Mouse (Mus musculus) adrenal gland, postnatal 36 days (tissue): ENCODE results near the gene Tesmin. TPM values are rescaled to one million over a fixed set of nuclear protein-coding genes. Genes with fewer than 3 reads are reported as not detected.
A peak's percentile ranks its signal among the peaks of the same experiment; 100 is the strongest.

Experiments used
- DNase-seq, 2 experiments: peaks; one replicate each; pipeline ENCODE4 v3.0.0; 2021; ENCODE audit warnings: mixed read lengths in 1 of 2
- total RNA-seq, 2 experiments: library from RNA; stranded (reverse); gene quantifications; 2 replicates each; pipeline ENCODE4 v1.2.3; 2021

Tesmin gene
- total RNA-seq, 2 experiments from 2014 or later = 0.73 to 0.92 TPM

DNA sequence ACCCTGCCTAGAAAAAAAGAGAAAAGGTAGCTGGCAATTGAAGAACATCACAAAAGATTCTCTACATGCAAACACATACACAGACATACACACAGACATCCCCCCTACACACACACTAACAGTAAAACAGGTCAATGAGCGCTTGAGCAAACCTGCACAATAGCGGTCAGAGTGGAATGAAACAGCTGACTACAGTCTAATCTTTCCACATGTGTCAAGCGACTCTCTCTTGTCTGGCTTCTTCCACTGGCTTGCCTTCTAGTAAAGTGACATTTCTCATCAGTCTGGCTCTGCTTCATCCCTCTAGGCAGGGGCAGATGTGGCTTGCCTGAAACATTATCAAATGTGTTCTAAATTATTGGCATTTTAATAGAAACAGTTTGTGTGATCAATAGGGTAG, 5.6 kb downstream of the Tesmin start:
- DNase-seq = no peak

DNA sequence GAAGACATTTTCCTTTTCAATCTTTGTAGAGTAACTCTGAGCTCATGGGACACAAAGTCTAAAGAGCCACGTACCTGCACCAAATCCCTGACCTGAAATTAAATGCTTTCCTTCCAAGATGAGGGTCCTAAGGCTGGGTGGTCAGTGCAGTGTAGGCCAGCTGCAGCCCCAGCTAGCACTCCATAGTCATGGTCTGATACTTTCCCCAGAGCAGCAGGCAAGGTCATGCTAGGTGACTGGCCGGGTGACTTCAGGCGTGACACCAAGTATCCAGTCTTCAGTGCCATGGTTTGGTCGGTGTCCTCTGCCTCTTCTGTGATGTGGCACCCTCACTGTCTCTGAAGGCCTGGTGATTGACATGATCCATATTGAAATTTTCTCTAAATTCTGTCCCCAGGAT, 11.4 kb downstream of the Tesmin start:
- DNase-seq = no peak

DNA sequence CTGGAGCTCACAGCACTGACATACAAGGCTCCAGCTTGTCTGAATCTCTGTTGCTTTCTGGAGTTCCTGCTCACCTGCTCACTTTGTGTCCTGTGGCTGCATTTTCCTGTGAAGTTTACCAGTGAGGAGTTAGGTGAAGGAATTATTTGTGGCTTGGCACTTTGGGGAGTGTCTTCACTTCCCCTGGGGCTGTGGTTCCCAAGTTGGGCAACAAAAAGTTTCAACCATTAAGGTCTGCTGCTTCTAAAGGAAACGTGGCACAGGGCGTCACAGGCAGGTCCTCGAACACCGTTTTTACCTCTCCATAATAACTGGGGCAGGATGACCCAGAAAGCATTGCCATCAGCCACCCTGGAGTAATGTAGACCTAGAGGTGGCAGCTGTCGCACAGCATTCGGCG, 12.8 kb downstream of the Tesmin start:
- DNase-seq = no peak

DNA sequence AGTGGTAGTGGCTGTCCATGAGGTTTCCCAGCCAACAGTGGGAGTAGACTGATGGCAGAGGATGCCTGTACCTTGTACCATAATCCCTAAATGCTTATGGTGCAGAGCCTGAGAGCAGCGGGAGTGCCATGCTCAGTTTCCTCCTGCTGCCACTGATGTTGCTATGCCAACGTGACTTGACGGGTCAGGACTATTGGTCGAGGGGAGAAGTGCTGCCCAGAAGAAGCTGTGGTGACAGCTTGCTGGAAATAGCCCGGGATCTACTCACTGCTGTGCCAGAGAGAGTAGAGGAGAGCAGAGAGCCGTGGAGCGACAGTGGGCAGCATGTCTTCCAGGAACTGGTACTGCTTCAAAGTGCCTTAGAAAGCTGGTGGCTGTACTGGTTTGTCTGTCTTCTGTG, 13.3 kb downstream of the Tesmin start:
- no peak for DNase-seq

DNA sequence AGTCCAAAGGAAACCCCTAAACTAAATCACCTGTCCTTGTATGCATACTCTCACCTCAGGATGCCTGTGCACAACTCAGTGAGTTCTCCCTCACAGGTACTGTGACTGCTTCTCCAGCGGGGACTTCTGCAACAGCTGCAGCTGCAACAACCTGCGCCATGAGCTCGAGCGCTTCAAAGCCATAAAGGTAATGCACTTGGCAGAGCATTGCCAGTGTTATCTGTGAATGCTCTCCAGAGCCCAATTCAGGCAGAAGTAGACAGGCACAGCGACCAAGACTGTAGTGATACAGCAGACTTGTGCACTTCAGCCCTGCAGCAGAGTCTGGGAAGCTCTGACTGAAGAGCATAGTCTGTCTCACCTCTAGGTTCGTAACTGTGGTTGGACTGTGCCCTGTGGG, 13.7 kb downstream of the Tesmin start:
- DNase-seq = no peak

DNA sequence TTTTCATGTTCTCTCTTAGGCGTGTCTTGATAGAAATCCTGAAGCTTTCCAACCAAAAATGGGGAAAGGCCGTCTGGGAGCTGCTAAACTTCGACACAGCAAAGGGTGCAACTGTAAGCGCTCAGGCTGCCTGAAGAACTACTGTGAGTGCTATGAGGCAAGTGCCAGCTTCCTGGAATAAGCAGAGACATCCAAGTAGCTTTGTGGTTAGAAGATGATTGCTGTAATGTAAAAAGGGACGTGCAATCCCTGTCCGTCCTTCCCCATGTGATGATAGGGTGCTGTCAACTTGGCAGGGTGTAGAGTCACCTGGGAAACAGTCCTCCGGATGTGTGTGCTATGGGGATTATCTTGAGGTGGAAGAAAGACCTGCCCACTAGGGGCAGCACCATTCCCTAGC, 15.4 kb downstream of the Tesmin start:
- DNase-seq = no peak

DNA sequence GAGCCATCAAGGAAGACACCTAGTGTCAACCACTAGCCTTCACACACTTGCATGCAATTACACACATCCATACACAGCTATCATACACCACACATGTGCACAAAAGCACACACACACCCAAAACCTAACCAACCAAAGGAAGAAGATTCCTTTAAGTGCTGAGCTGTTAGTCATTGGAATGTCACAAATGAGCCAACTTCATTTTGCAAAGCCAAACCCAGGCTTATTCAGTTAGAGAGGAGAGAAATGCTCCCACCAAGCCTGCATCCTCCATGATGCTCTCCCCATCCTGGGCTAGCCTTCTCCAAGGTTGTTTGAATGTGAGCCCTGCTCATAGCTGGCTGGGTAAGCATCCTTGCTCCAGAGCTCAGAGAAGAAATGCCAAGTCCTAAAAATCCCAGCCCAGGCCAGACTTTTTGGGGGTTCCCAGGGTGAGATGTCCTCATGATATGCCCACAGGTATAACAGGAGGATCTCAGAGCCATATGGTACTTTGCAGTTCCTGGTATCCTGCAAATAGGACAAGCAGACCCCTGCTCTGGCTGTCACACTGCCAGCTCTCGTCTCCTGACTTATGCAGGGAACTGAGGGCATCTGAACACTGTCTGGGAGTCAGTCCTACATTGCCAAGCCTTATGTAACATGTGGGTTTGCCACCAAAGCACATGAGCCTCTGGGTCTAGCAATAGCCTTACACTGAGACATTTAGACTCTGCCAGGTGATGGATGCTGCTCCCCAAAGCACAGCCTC, 17.0 kb downstream of the Tesmin start:
- DNase-seq = no peak

DNA sequence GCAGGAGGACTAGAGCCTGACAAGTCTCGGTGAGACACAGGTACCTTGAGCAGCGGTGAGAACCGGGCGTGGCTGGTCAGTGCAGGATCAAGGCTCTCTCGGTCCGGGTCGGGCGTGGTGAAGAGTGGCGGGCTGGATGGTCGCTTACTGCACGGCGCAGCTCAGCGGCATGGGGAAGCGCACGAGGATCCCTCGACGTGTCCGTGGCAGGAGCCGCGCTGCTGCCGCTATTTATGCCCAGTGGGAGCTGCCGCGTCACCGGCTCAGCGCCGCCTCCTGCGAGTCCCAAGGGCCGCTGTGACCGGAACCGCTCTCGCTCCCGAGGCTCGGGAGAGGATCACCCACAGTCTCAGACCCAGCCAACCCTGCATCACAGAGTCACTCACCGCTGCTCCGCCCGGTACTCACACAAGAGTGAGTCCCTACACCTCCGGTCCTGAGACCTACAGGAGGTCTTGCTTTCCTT, 25.6 kb downstream of the Tesmin start, which contains the start of gene Gal:
TSS of gene Gal (minus strand) at position 277 of the 466 bp plus-strand sequence.
- peak; percentile 47 to 63 for DNase-seq

DNA sequence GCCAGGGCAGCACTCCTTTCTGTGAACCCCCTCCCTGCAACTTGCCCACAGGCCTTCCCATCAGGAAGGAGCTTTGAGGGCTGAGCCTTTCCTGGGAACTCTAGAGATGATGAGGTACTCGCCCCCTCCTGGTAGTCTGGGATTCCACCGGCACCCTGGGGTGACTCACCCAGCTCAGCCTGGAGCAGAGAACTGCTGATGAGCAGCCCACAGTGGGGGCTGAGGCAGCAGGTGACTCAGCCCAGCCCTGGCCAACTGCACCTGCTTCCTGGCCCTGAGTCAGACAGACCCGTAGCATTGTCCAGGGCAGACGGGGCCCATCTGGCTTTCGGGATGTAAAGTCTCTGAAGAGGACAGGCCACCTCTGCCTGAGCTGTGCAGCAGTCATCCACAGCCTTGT, 30.6 kb downstream of the Tesmin start:
- peak; percentile 58 to 61 for DNase-seq

DNA sequence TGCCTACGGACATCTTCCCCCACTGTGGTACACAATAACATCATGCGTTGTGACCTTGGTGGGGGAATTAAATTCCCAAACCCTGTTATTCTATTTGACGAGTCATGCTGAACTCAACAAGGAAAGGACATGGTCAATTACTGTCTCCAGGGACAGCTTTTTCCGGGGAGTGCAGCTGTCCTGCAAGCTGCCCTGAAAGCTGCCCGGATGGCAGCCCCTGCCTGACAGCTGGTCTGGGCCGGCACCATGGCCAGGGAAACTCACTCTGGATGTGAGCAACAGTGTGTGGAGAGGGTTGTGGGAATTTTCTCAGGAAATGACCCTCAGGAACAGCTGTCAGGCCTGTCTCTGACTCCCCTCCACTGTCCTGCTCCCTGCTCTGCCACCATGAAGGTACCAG, 33.8 kb downstream of the Tesmin start:
- no peak for DNase-seq

DNA sequence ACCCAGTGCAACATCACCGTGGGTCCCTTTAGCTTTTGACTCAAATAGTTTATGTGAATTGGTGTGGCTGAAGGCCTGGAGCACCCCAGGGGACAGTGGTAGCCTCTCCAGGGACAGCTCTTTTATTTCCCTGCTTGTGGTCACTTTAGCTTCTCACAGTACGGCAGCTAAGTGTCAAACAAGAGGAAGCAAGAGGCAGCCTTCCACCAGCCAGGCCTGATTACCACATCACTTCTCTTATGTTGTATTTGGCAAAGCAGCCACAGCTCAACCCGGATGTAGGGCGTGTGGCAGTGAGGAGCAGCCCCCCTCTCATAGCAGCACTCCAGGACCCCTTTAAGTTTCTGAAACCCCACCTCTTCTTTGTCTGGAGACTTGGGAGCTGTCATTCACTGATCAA, 34.3 kb downstream of the Tesmin start:
- DNase-seq = no peak

DNA sequence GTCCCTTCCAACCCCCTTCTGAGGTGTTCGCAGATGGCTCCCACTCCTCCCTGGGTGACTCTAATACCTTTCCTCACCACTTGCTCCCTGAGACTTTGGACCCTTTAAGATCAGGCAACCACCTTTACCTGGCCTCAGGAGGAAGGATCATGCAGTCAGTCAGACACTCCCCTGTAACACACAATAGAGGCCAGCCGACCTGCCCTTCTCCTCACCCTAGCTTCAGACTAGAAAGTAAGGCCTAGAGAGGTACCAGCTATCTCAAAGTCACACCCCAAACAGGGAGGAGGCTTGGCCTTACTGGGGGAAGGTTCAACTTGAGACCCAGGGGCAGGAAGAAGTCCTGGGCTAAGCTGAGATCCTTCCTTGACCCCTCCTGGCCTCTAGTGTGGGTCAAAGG, 35.6 kb downstream of the Tesmin start:
- no peak for DNase-seq

DNA sequence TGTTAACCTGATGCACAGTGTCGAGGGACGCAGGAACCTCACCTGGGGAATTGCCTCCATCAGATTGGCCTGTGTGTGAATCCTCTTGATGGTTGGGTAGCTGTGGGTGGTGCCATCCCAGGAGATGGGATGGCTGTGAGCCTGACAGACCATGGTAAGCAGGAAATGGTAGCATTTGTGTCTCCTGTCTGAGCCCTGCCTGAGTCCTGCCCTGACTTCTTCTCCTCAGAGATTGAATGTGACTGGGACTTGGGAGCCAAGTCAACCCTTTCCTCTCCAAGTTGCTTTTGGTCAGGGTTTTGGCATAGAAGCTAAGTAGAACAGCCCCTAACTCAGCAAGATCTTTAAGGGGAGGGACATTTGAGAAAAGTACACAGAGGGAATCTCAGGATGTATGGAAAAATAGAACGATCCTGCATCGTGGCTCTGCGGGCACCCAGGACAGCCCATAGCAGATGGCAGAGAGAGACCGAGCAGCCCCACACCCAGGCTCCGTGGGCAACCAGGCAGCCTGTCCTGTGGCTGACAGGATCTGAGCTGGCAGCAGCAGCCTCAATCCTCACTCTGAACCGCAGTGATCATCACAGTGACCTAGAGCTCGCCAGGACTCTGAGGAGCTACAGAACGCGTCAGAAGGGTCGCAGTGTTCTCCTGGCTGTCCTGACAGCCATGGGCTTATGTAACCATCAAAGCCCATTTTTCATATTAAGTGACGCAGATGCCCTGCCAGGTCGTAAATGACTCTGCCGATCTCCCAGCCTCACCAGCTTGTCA, 39.6 kb downstream of the Tesmin start:
- DNase-seq = peak in 1 of 2 experiments; percentile 29

DNA sequence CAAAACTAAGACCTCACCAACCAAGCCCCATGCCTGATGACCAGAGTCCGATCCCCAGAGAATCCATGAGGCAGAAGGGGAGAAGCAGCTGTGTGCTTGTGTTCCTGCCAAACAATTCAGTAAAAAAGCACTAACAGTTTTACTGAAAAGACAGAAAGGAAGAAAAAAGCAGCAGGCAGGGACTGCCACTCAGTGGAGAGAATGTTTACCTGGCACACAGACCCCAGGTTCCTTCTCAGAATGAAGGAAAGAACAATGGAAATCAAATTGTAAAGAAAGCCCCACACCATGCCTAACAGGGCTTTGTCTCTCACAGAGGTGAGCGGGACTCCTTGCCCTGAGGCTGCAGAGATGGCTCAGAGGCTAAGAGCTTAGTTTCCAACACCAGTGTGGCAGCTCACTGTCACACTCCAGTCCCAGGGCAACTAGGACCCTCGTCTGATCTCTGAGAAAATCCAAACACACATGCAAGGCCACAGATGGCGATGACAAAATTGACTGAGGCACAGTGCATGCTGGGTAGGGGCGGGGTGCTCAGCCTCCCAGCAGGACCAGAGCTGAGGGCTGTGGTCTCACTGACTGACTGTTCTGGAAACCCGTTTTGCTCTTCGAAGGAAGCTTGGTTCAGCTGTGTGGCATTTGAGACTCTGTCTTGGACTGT, 40.6 kb downstream of the Tesmin start:
- no peak for DNase-seq

DNA sequence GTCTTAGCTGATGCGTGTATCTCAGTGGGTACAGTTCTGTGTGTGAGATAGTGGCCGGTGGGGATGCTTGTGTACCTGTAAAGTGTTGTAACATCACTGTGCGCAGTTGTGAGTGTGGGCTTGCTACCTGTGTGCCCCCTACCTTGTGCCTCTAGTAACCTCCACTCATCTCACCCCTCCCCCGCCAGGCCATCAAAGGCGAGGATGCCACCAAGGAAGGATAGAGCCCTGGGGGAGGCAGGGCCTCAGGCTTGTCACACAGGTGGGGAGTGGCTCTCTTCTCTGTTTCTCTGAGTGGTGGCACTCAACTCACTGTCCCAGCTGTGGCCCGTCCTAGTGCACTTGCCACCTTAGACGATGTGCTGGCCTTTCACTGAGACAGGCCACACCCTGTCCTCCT, 42.4 kb downstream of the Tesmin start:
- DNase-seq = no peak

DNA sequence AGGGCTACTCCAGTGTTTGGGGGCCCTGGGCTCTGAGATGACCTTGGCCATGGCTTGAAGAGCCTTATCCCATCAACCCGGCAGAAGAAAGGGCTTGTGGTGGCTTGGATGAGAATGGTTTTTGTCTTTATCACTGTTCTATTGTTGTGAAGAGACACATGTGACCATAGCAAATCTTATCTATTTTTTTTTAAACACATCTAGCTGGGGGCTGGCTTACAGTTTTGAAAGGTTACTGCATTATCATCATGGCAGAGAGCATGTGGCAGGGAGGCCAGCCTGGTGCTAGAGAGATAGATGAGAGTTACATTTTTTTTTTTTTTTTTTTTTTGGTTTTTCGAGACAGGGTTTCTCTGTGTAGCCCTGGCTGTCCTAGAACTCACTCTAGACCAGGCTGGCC, 43.3 kb downstream of the Tesmin start:
- no peak for DNase-seq

DNA sequence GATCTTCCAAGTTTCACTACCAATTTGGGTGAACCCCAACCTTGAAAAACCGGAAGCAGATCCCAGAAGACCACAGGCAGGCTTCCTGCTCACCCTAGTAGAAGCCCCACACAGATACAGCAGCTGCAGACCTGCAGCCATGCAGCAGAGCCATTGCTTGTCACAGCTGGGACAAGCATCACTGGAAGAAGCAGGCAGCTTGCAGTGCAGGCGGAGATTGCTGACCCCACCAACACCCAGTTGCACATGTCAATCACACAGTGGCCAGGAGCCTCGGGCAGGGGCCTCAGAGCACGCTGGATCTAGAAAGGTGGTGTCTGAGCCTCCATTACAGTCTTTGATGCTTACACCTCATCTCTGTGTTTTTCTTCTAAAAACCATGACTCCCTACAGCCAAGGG, 45.5 kb downstream of the Tesmin start:
- DNase-seq = no peak

DNA sequence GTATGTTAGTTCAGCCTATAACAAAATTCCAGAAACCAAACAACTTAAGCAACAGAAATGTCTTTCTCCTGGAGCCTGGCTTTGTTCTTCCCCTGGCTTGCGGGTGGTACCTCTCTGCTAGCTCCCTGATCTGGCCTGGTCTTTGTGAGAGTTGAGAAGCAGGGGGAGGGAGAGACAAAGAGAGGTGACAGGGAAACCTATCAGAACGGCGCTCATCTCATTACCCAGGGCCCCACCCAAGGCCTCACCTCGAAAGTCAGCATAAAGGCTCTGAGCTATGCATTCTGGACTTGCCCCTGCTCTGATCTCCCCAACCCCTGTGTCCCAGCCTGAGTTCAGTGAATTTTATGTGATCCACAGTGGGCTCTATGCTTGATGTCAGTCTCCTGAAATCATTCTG, 46.0 kb downstream of the Tesmin start:
- DNase-seq = no peak

DNA sequence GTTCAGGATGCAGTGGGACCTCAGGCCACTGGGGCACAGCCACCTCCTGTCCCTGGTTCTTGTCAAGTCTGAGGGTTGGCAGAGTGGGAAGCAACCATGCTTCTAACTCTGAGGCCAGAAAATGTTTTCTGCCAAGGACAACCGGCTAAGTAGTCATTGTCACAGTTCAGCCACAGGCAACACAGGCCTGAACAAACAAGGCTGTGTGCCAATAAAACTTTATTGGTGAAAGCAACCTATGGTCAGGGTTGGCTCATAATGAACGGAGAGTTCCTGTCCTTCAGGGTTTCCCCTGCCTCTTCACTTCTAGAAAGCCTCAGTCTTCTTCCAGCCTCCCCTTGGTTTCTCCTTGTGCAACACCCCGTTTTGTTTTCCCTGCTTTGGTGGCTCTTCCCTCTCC, 47.2 kb downstream of the Tesmin start:
- DNase-seq = no peak

DNA sequence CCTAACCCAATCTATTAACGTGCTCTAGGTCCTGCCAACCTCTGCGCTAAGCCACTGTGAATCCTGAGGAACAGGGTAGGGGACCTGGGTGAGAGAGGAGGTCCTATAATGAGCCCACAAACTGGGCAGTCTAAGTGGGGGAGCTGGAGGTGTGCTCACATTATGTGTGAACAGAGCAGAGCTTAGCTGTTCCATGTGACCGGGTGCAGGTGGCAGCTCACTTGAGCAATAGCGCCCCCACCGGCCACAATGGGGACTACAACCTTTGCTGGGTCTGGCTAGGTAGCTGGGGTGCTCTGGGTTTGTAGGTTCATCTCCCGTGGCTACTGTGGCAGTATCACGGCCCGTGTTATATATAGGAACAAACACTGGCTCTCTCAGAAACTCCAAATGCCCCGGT, 48.2 kb downstream of the Tesmin start:
- DNase-seq = peak; percentile 35 to 49

DNA sequence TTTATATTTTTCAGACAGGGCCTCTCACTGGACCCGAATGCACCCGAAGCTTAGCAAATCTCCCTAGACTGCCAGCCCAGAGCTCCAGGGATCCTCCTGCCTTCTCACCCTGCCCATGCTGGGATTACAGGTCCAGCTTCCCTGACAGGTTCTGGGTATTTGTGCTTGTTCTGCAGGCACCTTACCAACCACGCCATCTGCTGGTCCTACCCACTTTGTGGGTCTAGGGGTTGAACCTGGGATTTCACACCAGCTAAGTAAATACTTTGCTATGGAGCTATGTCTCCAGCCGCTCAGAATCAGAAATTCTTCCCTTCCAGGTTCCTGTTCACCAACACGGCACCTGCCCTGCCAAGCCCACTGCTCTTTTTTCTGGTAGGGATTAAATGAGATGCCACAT, 49.3 kb downstream of the Tesmin start:
- DNase-seq = peak in 1 of 2 experiments; percentile 32

DNA sequence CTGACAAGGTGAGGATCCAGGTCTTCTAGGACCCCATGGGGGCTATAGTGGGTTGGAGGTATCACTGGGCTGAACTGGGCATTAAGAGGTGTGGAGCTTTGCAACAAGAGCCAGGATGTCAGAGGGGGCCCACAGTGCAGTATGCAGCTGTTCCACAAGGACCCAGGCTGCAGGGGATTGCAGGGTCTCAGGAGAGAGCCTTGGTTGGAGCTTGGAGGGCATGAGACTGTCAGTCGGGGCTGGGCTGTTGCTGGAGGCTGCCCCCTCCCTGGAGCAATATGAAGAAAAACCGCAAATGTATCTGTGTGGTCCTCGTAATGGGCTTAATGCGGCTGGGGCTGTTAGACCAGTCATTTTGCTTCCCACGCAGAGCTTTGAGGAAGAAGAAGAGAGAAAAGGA, 52.0 kb downstream of the Tesmin start:
- no peak for DNase-seq

DNA sequence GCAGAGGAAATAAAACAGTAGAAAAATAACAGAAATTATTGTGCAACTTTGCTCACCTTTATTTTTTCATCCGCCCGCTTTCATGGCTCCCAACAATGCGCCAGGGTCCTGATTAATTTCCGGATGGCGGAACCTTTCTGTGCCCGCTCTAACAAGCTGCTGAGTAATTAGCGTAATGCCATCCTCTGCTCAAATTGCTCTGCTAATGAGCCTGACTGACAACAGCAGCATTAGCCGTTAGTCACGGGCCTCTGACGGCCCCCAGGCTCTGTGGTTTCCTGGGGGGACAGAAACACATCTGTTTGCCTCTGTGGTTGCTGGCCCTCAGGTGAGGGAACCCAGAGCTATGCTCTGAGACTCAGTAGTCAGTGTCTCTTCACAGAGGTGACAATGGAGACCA, 52.4 kb downstream of the Tesmin start:
- no peak for DNase-seq
